Mouse (Mus musculus): Measurements from ENCODE around the gene Csrp1. TPM values are rescaled to one million over a fixed set of nuclear protein-coding genes. Genes with fewer than 3 reads are reported as not detected.

The Csrp1 gene
- polyA plus RNA-seq, 1 experiment from 2014 or later, result 119 TPM

GRCm38 (mm10) chr1:135792143-135792939 lies 72.5 kb downstream of the Csrp1 start:
- peaks cover 15% of the 10 kb centered on the region for H3K4me1 ChIP-seq (ENCODE audit: control insufficient read depth, insufficient read depth, low read length)
- no peaks in the 10 kb centered on the region for H3K9me3 ChIP-seq (ENCODE audit: control insufficient read depth, low read length)
- no peak overlapping the region for H3K9ac ChIP-seq (ENCODE audit: low read depth, low read length)
- ATAC-seq (ENCODE audit: low read depth), result no peak
- H3K36me3 ChIP-seq (ENCODE audit: control insufficient read depth, insufficient read depth, low read length), result no peaks in the 10 kb centered on the region
- H3K27me3 ChIP-seq (replicated peaks; ENCODE audit: control insufficient read depth, insufficient read depth, low read length), result no peaks in the 10 kb centered on the region
- no peak for DNase-seq (ENCODE audit: low spot score)
- H3K4me3 ChIP-seq (ENCODE audit: low read depth, low read length), result no peak overlapping the region
- H3K27ac ChIP-seq (replicated peaks; ENCODE audit: low read depth, low read length), result no peak overlapping the region
- H3K4me2 ChIP-seq (ENCODE audit: low read depth, low read length), result no peak overlapping the region
- WGBS, result 58% methylated on average over 13 of the region's 13 CpGs

GRCm38 (mm10) chr1:135793370-135794215 lies 73.7 kb downstream of the Csrp1 start:
- no peak for DNase-seq (ENCODE audit: low spot score)
- no peaks in the 10 kb centered on the region for H3K27me3 ChIP-seq (replicated peaks; ENCODE audit: control insufficient read depth, insufficient read depth, low read length)
- H3K9me3 ChIP-seq (ENCODE audit: control insufficient read depth, low read length), result no peaks in the 10 kb centered on the region
- ATAC-seq (ENCODE audit: low read depth), result peak; percentile 31
- H3K4me2 ChIP-seq (ENCODE audit: low read depth, low read length), result peak overlapping the region; percentile 51
- H3K9ac ChIP-seq (ENCODE audit: low read depth, low read length), result peak overlapping the region; percentile 47
- no peaks in the 10 kb centered on the region for H3K36me3 ChIP-seq (ENCODE audit: control insufficient read depth, insufficient read depth, low read length)
- peak overlapping the region; percentile 35 for H3K27ac ChIP-seq (replicated peaks; ENCODE audit: low read depth, low read length)
- H3K4me1 ChIP-seq (ENCODE audit: control insufficient read depth, insufficient read depth, low read length), result peaks cover 15% of the 10 kb centered on the region
- 14% methylated on average over 25 of the region's 27 CpGs for WGBS
- H3K4me3 ChIP-seq (ENCODE audit: low read depth, low read length), result peak overlapping the region; percentile 13

GRCm38 (mm10) chr1:135794216-135795134 lies 74.6 kb downstream of the Csrp1 start:
- 28% methylated on average over 19 of the region's 20 CpGs for WGBS
- DNase-seq (ENCODE audit: low spot score) (peak; percentile 84), ATAC-seq (ENCODE audit: low read depth) (peak; percentile 80)
- Histone ChIP-seq H3K4me3 (ENCODE audit: low read depth, low read length) (peak overlapping the region; percentile 13), H3K4me2 (ENCODE audit: low read depth, low read length) (peak overlapping the region; percentile 51), H3K4me1 (ENCODE audit: control insufficient read depth, insufficient read depth, low read length) (peaks cover 15% of the 10 kb centered on the region), H3K27ac (replicated peaks; ENCODE audit: low read depth, low read length) (peak overlapping the region; percentile 35; the same call in 1 of the 2 replicates), H3K36me3 (ENCODE audit: control insufficient read depth, insufficient read depth, low read length) (no peaks in the 10 kb centered on the region), H3K9me3 (ENCODE audit: control insufficient read depth, low read length) (no peaks in the 10 kb centered on the region), H3K9ac (ENCODE audit: low read depth, low read length) (peak overlapping the region; percentile 47), H3K27me3 (replicated peaks; ENCODE audit: control insufficient read depth, insufficient read depth, low read length) (no peaks in the 10 kb centered on the region)

GRCm38 (mm10) chr1:135798492-135798891 lies 78.6 kb downstream of the Csrp1 start:
- Histone ChIP-seq H3K4me2 (ENCODE audit: low read depth, low read length) (no peak overlapping the region), H3K9ac (ENCODE audit: low read depth, low read length) (no peak overlapping the region), H3K27me3 (replicated peaks; ENCODE audit: control insufficient read depth, insufficient read depth, low read length) (no peaks in the 10 kb centered on the region), H3K36me3 (ENCODE audit: control insufficient read depth, insufficient read depth, low read length) (no peaks in the 10 kb centered on the region), H3K9me3 (ENCODE audit: control insufficient read depth, low read length) (no peaks in the 10 kb centered on the region), H3K27ac (replicated peaks; ENCODE audit: low read depth, low read length) (peak overlapping the region; percentile 17; the same call in 1 of the 2 replicates), H3K4me1 (ENCODE audit: control insufficient read depth, insufficient read depth, low read length) (peaks cover 18% of the 10 kb centered on the region), H3K4me3 (ENCODE audit: low read depth, low read length) (no peak overlapping the region)
- ATAC-seq (ENCODE audit: low read depth), result no peak
- 57% methylated on average over 1 of the region's 1 CpGs for WGBS
- DNase-seq (ENCODE audit: low spot score), result no peak

- 47% methylated on average over 8 of the region's 8 CpGs for WGBS
- no peaks in the 10 kb centered on the region for H3K36me3 ChIP-seq (ENCODE audit: control insufficient read depth, insufficient read depth, low read length)
- ATAC-seq (ENCODE audit: low read depth) (no peak), DNase-seq (ENCODE audit: low spot score) (no peak)
- H3K4me2 ChIP-seq (ENCODE audit: low read depth, low read length), result no peak overlapping the region
- H3K9ac ChIP-seq (ENCODE audit: low read depth, low read length), result 0 out of 2 replicates have a peak overlapping the region, but pooled peaks have one; percentile 12
- H3K27me3 ChIP-seq (replicated peaks; ENCODE audit: control insufficient read depth, insufficient read depth, low read length), result no peaks in the 10 kb centered on the region
- peak overlapping the region; percentile 17; the same call in 1 of the 2 replicates for H3K27ac ChIP-seq (replicated peaks; ENCODE audit: low read depth, low read length)
- H3K4me1 ChIP-seq (ENCODE audit: control insufficient read depth, insufficient read depth, low read length), result peaks cover 12% of the 10 kb centered on the region; the same call in 1 of the 2 replicates
- H3K4me3 ChIP-seq (ENCODE audit: low read depth, low read length), result 0 out of 2 replicates have a peak overlapping the region, but pooled peaks have one; percentile 4
- H3K9me3 ChIP-seq (ENCODE audit: control insufficient read depth, low read length), result no peaks in the 10 kb centered on the region
These were observed 79.3 kb downstream of the Csrp1 start for GRCm38 (mm10) chr1:135799109-135799627.

GRCm38 (mm10) chr1:135800192-135800950 lies 80.5 kb downstream of the Csrp1 start:
- ATAC-seq (ENCODE audit: low read depth) (peak; percentile 60), DNase-seq (ENCODE audit: low spot score) (peak; percentile 67)
- 0 out of 2 replicates have a peak overlapping the region, but pooled peaks have one; percentile 1 for H3K27ac ChIP-seq (replicated peaks; ENCODE audit: low read depth, low read length)
- WGBS, result 45% methylated on average over 8 of the region's 8 CpGs
- peak overlapping the region; percentile 12; the same call in 1 of the 2 replicates for H3K9ac ChIP-seq (ENCODE audit: low read depth, low read length)
- no peaks in the 10 kb centered on the region for H3K27me3 ChIP-seq (replicated peaks; ENCODE audit: control insufficient read depth, insufficient read depth, low read length)
- H3K36me3 ChIP-seq (ENCODE audit: control insufficient read depth, insufficient read depth, low read length), result no peaks in the 10 kb centered on the region
- 0 out of 2 replicates have a peak overlapping the region, but pooled peaks have one; percentile 4 for H3K4me3 ChIP-seq (ENCODE audit: low read depth, low read length)
- H3K9me3 ChIP-seq (ENCODE audit: control insufficient read depth, low read length), result no peaks in the 10 kb centered on the region
- H3K4me1 ChIP-seq (ENCODE audit: control insufficient read depth, insufficient read depth, low read length), result peaks cover 6% of the 10 kb centered on the region; the same call in 1 of the 2 replicates
- no peak overlapping the region for H3K4me2 ChIP-seq (ENCODE audit: low read depth, low read length)
